Mouse (Mus musculus): ENCODE data around the gene Pdzd2. TPM values are rescaled to one million over a fixed set of nuclear protein-coding genes. Genes with fewer than 3 reads are reported as not detected.

Gene Pdzd2
- polyA plus RNA-seq, 1 experiment from 2014 or later, result 27.0 TPM

DNA sequence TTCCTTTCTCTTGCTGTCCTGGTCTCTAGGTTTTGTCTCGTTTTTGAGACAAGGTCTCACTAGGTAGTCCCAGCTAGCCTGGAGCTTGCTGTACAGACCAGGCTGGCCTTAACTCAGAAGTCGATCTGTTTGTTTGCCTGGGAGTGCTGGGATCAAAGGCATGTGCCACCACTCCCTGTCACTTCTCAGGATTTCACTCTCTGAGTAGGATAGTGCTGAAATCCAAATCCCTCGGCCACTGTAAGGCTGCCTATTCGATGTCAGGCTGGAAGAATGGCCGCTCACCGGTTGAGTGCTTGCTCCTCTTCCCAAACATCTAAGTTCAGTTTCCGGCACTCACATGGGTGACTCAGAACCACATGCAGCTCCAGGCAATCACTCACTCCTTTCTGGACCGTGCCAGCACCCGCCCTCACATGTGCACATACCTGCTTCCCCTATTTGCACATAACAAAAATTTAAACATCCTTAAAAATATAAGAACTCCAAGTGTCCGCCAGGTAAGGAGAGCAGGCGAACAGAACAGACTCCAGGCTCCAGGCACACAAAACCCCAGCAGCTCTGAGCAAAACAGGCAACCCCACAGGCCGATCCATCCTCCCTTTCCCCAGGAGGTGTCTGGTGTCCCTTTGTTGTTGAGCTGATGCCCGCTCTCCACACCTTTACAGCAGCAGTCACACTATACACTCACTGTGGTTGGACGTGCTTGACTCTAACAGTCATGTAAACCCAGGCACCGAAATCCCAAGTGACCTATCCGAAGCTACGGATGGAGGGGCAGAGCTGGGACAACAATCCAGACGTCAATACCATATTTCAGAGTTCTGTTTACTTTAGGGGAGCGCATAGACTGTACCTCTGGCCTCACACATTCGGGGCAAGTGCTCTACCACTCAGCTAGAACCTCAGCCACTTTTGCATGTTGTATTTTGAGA lies 124.5 kb downstream of the Pdzd2 start:
- ATAC-seq (ENCODE audit: insufficient read depth, low FRiP score), result peak; percentile 53; the same call in 1 of the 2 replicates
- WGBS, result 48% methylated on average over 20 of the region's 20 CpGs

DNA sequence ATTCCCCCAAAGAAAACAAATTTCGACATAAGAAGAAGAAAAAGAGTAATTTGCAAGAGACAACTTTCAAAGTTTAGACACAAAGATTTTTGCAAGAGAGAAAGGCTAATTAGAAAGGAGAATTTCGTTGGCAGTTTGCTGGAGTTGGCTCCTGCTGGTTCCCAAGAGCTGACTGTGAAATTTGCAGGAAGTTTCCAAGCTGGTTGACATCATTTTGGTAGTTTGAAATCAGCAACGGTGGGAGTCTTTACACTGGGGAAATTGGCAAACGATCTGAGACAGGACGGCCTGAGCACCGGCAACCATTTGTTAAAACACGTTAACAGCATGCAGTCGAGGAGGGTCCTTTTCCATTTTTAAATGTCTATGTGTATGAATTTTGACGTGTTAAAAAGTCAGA lies 125.7 kb downstream of the Pdzd2 start:
- no peaks in the 10 kb centered on the region for H3K36me3 ChIP-seq (ENCODE audit: control insufficient read depth, insufficient read depth, low read length)
- no peaks in the 10 kb centered on the region for H3K9me3 ChIP-seq (replicated peaks; ENCODE audit: control insufficient read depth, low read length)
- H3K4me2 ChIP-seq (ENCODE audit: low read depth, low read length), result no peak overlapping the region
- no peak overlapping the region for H3K4me3 ChIP-seq (replicated peaks; ENCODE audit: low read length)
- peaks cover 13% of the 10 kb centered on the region for H3K4me1 ChIP-seq (ENCODE audit: control insufficient read depth, insufficient read depth, low read length)
- ATAC-seq (ENCODE audit: insufficient read depth, low FRiP score), result no peak
- no peak overlapping the region for H3K27ac ChIP-seq (ENCODE audit: low read length)
- H3K9ac ChIP-seq (ENCODE audit: low read length), result no peak overlapping the region
- WGBS, result 43% methylated on average over 9 of the region's 9 CpGs
- H3K27me3 ChIP-seq (ENCODE audit: control insufficient read depth, insufficient read depth, low read length), result no peaks in the 10 kb centered on the region

More for the DNA sequence above, 124.5 kb downstream of the Pdzd2 start:
- Histone ChIP-seq H3K4me1 (ENCODE audit: control insufficient read depth, insufficient read depth, low read length) (peaks cover 13% of the 10 kb centered on the region), H3K27me3 (ENCODE audit: control insufficient read depth, insufficient read depth, low read length) (no peaks in the 10 kb centered on the region), H3K9me3 (replicated peaks; ENCODE audit: control insufficient read depth, low read length) (no peaks in the 10 kb centered on the region), H3K27ac (ENCODE audit: low read length) (no peak overlapping the region), H3K4me3 (replicated peaks; ENCODE audit: low read length) (no peak overlapping the region), H3K9ac (ENCODE audit: low read length) (no peak overlapping the region), H3K4me2 (ENCODE audit: low read depth, low read length) (no peak overlapping the region), H3K36me3 (ENCODE audit: control insufficient read depth, insufficient read depth, low read length) (no peaks in the 10 kb centered on the region)

DNA sequence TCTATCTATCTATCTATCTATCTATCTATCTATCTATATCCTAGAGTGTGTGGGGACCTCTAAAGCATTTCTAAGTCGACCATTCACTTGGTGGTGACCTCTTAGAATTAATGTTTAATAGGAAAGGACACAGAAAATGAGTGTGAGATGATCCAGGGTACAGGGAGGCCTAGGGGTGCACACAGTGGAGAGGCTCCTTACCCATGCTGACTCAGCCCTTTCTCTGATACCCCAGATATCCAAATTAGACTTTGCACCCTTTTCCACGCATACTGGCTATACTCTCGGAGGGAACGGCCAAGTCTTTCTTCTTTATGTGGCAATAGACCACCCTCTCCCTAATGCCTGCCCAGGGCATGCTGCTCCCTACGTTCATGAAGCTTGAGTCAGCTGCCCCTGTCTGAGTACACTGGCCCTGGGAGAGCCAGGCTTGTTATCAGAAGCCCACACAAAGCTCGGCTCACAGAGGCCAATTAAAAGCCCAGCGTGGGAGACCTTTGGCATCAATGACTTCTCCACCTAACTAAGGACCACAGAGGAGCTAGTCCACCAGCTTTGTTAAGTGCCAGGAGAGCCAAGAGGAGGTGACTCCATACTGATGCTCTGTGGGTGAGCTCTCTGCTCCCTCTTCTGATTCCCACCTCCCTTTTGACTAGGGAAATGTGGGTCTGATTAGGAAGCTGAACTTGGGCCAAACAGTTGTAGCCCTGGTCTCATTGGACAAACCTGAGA lies 126.6 kb downstream of the Pdzd2 start:
- H3K9me3 ChIP-seq (replicated peaks; ENCODE audit: control insufficient read depth, low read length), result no peaks in the 10 kb centered on the region
- H3K27ac ChIP-seq (ENCODE audit: low read length), result no peak overlapping the region
- no peaks in the 10 kb centered on the region for H3K27me3 ChIP-seq (ENCODE audit: control insufficient read depth, insufficient read depth, low read length)
- no peak overlapping the region for H3K9ac ChIP-seq (ENCODE audit: low read length)
- H3K36me3 ChIP-seq (ENCODE audit: control insufficient read depth, insufficient read depth, low read length), result no peaks in the 10 kb centered on the region
- no peak overlapping the region for H3K4me2 ChIP-seq (ENCODE audit: low read depth, low read length)
- 68% methylated on average over 7 of the region's 7 CpGs for WGBS
- ATAC-seq (ENCODE audit: insufficient read depth, low FRiP score), result no peak
- H3K4me1 ChIP-seq (ENCODE audit: control insufficient read depth, insufficient read depth, low read length), result peaks cover 13% of the 10 kb centered on the region
- no peak overlapping the region for H3K4me3 ChIP-seq (replicated peaks; ENCODE audit: low read length)

DNA sequence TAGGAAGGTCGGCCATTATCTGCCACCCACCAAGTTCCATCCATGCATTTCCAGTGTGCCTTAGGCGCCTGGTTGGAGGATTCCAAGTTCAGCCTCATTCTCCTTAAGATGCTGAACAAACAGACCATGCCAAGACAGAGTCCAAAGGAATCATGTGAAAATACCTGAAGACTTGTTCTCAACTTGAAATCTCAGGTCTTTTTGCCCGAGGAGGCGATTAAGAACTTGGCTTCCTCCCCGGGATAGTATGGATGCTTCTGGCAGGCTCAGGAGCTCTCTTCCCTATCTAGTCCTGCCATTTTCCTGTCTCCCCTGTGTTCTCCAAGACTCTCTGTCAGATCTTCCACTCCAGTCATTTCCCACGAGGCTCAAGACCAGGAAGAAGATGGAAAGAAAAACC lies 131.6 kb downstream of the Pdzd2 start:
- Histone ChIP-seq H3K27ac (ENCODE audit: low read length) (no peak overlapping the region), H3K36me3 (ENCODE audit: control insufficient read depth, insufficient read depth, low read length) (no peaks in the 10 kb centered on the region), H3K9ac (ENCODE audit: low read length) (no peak overlapping the region), H3K4me2 (ENCODE audit: low read depth, low read length) (no peak overlapping the region), H3K27me3 (ENCODE audit: control insufficient read depth, insufficient read depth, low read length) (no peaks in the 10 kb centered on the region), H3K4me1 (ENCODE audit: control insufficient read depth, insufficient read depth, low read length) (peaks cover 10% of the 10 kb centered on the region), H3K9me3 (replicated peaks; ENCODE audit: control insufficient read depth, low read length) (peaks cover 5% of the 10 kb centered on the region; the same call in 1 of the 2 replicates), H3K4me3 (replicated peaks; ENCODE audit: low read length) (no peak overlapping the region)
- ATAC-seq (ENCODE audit: insufficient read depth, low FRiP score), result no peak
- 80% methylated on average over 6 of the region's 6 CpGs for WGBS

DNA sequence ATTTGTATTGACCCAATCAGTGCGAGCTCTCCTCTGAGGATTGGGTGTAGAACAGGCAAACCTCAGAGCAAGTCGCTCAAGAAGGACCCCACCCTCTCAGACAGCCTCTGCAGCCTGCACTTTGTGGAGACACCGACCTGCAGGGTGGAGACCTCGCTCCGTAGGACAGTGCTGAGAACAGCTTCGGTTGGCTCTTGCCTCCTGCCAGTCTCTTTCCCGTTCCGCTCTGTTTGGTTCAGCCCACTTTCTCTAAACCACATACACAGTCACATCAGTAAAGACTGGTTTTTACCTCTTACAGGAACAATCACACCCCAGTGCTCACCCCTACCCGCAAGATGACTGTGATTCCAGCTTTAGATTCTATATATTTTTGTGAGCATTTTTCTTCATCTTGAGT lies 133.4 kb downstream of the Pdzd2 start:
- 64% methylated on average over 9 of the region's 9 CpGs for WGBS
- peak overlapping the region; percentile 84; the same call in 1 of the 2 replicates for H3K27ac ChIP-seq (ENCODE audit: low read length)

DNA sequence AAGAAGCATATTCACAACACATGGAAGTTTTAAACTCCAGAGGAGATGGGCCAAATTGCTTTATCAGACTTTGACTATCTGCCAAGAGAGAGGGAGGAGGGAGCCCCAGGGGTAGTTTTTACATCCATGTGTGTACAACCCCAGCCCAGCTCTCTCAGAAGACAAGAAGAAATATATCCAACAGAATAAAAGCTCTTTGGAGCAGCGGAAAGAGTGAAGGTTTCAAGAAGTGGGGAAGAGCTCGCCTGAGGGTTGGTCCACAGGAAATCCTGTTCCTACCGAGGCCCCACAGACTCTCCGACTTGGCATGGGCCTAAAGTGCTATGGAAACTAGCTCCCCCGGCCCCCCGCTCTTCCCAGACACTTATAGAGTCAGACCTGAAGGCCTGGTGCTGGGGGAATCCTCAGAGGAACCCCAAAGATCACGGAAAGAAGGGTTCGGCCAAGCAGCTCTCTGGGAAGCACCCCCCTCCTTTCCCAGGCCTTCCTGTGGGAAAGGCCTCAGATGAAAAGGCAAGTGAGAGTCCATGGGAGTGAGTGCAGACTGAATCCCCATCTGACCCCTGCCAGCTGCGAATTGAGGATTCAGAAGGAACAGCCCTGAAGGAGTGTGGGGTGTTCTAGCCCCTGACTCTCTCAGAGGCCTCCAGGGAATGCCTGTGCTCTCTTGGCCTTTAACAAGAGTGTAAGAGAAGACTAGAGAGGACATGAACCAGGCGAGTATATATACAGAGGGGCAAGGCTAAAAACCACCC lies 134.3 kb downstream of the Pdzd2 start:
- Histone ChIP-seq H3K36me3 (ENCODE audit: control insufficient read depth, insufficient read depth, low read length) (no peaks in the 10 kb centered on the region), H3K27ac (ENCODE audit: low read length) (peak overlapping the region; percentile 84), H3K4me3 (replicated peaks; ENCODE audit: low read length) (no peak overlapping the region), H3K9ac (ENCODE audit: low read length) (0 out of 2 replicates have a peak overlapping the region, but pooled peaks have one; percentile 36), H3K4me2 (ENCODE audit: low read depth, low read length) (no peak overlapping the region), H3K27me3 (ENCODE audit: control insufficient read depth, insufficient read depth, low read length) (no peaks in the 10 kb centered on the region), H3K9me3 (replicated peaks; ENCODE audit: control insufficient read depth, low read length) (peaks cover 5% of the 10 kb centered on the region; the same call in 1 of the 2 replicates), H3K4me1 (ENCODE audit: control insufficient read depth, insufficient read depth, low read length) (peaks cover 10% of the 10 kb centered on the region)
- 51% methylated on average over 10 of the region's 10 CpGs for WGBS
- ATAC-seq (ENCODE audit: insufficient read depth, low FRiP score), result peak; percentile 48; the same call in 1 of the 2 replicates

More for the DNA sequence above, 133.4 kb downstream of the Pdzd2 start:
- no peak overlapping the region for H3K4me3 ChIP-seq (replicated peaks; ENCODE audit: low read length)
- peaks cover 5% of the 10 kb centered on the region; the same call in 1 of the 2 replicates for H3K9me3 ChIP-seq (replicated peaks; ENCODE audit: control insufficient read depth, low read length)
- no peak overlapping the region for H3K4me2 ChIP-seq (ENCODE audit: low read depth, low read length)
- peaks cover 10% of the 10 kb centered on the region for H3K4me1 ChIP-seq (ENCODE audit: control insufficient read depth, insufficient read depth, low read length)
- ATAC-seq (ENCODE audit: insufficient read depth, low FRiP score), result no peak
- no peaks in the 10 kb centered on the region for H3K36me3 ChIP-seq (ENCODE audit: control insufficient read depth, insufficient read depth, low read length)
- H3K9ac ChIP-seq (ENCODE audit: low read length), result no peak overlapping the region
- no peaks in the 10 kb centered on the region for H3K27me3 ChIP-seq (ENCODE audit: control insufficient read depth, insufficient read depth, low read length)

DNA sequence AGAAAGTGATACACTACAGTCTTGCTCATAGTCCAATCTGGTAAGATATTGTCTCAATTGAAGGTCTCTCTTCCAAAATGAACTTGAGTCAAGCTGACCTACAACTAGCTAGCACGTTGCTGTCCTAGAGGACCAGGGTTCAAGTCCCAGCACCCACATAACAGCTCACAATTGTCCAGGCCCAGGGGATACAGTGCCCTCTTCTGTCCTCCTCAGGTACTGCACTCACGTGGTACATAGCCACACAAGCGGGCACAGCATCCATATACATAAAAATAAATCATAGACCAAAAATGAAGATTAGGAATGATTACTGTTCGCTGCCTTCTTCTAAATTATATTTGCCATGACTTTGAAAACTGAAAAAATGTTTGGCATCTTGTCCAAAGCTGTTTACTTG lies 136.1 kb downstream of the Pdzd2 start:
- WGBS, result 95% methylated on average over 4 of the region's 4 CpGs
- Histone ChIP-seq H3K36me3 (ENCODE audit: control insufficient read depth, insufficient read depth, low read length) (no peaks in the 10 kb centered on the region), H3K4me3 (replicated peaks; ENCODE audit: low read length) (no peak overlapping the region), H3K4me2 (ENCODE audit: low read depth, low read length) (no peak overlapping the region), H3K9ac (ENCODE audit: low read length) (no peak overlapping the region), H3K27ac (ENCODE audit: low read length) (no peak overlapping the region), H3K9me3 (replicated peaks; ENCODE audit: control insufficient read depth, low read length) (peaks cover 5% of the 10 kb centered on the region; the same call in 1 of the 2 replicates), H3K27me3 (ENCODE audit: control insufficient read depth, insufficient read depth, low read length) (no peaks in the 10 kb centered on the region), H3K4me1 (ENCODE audit: control insufficient read depth, insufficient read depth, low read length) (peaks cover 10% of the 10 kb centered on the region)
- no peak for ATAC-seq (ENCODE audit: insufficient read depth, low FRiP score)

DNA sequence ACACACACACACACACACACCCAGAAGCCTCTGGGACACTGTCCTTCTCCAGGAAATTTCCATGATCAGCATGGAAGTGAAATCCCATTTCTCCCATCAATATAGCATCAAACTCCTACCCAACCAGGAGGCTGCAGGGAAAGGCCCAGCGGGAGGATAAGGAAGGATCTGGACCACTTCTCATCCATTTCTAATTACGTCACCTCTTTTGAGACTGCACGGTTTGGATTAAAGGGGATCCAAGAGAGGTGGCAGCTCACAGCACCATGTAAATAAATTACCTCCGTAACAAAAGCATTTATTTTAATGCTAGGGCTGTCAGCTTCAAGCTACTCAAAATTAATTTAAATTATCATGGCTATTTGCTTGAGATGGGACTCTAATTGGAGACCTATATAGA lies 146.6 kb downstream of the Pdzd2 start:
- no peak overlapping the region for H3K4me2 ChIP-seq (ENCODE audit: low read depth, low read length)
- WGBS, result 56% methylated on average over 4 of the region's 4 CpGs
- no peak overlapping the region for H3K9ac ChIP-seq (ENCODE audit: low read length)
- no peak overlapping the region for H3K4me3 ChIP-seq (replicated peaks; ENCODE audit: low read length)
- no peaks in the 10 kb centered on the region for H3K27me3 ChIP-seq (ENCODE audit: control insufficient read depth, insufficient read depth, low read length)
- no peak overlapping the region for H3K27ac ChIP-seq (ENCODE audit: low read length)
- H3K4me1 ChIP-seq (ENCODE audit: control insufficient read depth, insufficient read depth, low read length), result no peaks in the 10 kb centered on the region
- no peak for ATAC-seq (ENCODE audit: insufficient read depth, low FRiP score)
- no peaks in the 10 kb centered on the region for H3K9me3 ChIP-seq (replicated peaks; ENCODE audit: control insufficient read depth, low read length)
- no peaks in the 10 kb centered on the region for H3K36me3 ChIP-seq (ENCODE audit: control insufficient read depth, insufficient read depth, low read length)

All from stomach, embryonic 16.5 days (tissue).